8 mouse cellular contexts compared by ENCODE assay signal in the genomic region with DNA sequence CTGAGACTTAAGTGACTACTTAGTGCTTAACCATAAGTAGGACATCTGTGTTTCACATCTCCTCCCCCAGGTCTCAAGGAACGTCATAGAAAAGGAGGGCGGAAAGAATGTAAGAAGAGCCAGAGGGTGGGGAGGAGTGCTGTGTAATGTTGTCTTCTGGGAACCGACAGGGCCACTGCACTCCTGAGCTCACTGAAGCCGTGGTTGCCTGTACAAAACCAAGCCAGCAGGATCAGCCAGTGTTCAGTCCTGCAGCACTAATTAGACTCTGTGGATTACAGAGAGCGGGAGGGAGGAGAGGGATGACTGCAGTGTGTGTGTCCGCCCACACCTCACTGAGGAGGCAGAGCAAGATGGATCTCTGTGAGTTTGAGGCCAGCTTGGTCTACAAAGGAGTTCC. TPM values are rescaled to one million over a fixed set of nuclear protein-coding genes. Genes with fewer than 3 reads are reported as not detected.
DNase-seq lines count a peak whose midpoint lies in the region; ATAC-seq lines count a peak whose summit lies in the region.

No protein-coding gene starts in this region.

- H3K4me3 ChIP-seq in embryonic facial prominence, embryonic 14.5 days (ENCODE audit: low read depth, low read length) = no peak overlapping the region
- H3K4me3 ChIP-seq in kidney, embryonic 15.5 days (replicated peaks) = no peak overlapping the region

- DNase-seq in embryo, embryonic 10 days (ENCODE audit: low spot score) = peak; percentile 60
- no peak for DNase-seq in embryo, embryonic 9.5 days (ENCODE audit: extremely low spot score)
- peak; percentile 42 for DNase-seq in CD4-positive helper T cell, adult 2 months (ENCODE audit: low read depth, low spot score)
- DNase-seq in embryonic facial prominence, embryonic 14.5 days (ENCODE audit: low spot score) = peak; percentile 86
- peak; percentile 90 for DNase-seq in retina, postnatal 1 day
- no peak for DNase-seq in urinary bladder, postnatal 14 days (ENCODE audit: low spot score)
- no peak for DNase-seq in urinary bladder, adult 2 months (ENCODE audit: low spot score)

- ATAC-seq in embryonic facial prominence, embryonic 14.5 days (ENCODE audit: low read depth) = peak; percentile 92
- ATAC-seq in kidney, embryonic 15.5 days (replicated peaks; ENCODE audit: low FRiP score) = peak; percentile 74

- H3K36me3 ChIP-seq in embryonic facial prominence, embryonic 14.5 days (ENCODE audit: control insufficient read depth, insufficient read depth, low read length) = peaks cover 7% of the 10 kb centered on the region; the same call in 1 of the 2 replicates
- peaks cover 5% of the 10 kb centered on the region; the same call in 1 of the 2 replicates for H3K36me3 ChIP-seq in kidney, embryonic 15.5 days

- peaks cover 8% of the 10 kb centered on the region; the same call in 1 of the 2 replicates for H3K4me1 ChIP-seq in embryonic facial prominence, embryonic 14.5 days (ENCODE audit: control insufficient read depth, insufficient read depth, low read length)
- H3K4me1 ChIP-seq in kidney, embryonic 15.5 days = peaks cover 8% of the 10 kb centered on the region

- H3K27ac ChIP-seq in embryonic facial prominence, embryonic 14.5 days (replicated peaks; ENCODE audit: low read depth, low read length) = no peak overlapping the region
- 0 out of 2 replicates have a peak overlapping the region, but pooled peaks have one; percentile 18 for H3K27ac ChIP-seq in kidney, embryonic 15.5 days

- 44% methylated on average over 6 of the region's 6 CpGs for WGBS in embryonic facial prominence, embryonic 14.5 days
- WGBS in kidney, embryonic 15.5 days = 33% methylated on average over 6 of the region's 6 CpGs

- H3K9ac ChIP-seq in embryonic facial prominence, embryonic 14.5 days (ENCODE audit: low read depth, low read length) = no peak overlapping the region
- H3K9ac ChIP-seq in kidney, embryonic 15.5 days = no peak overlapping the region

- H3K27me3 ChIP-seq in embryonic facial prominence, embryonic 14.5 days (replicated peaks; ENCODE audit: control insufficient read depth, insufficient read depth, low read length) = no peaks in the 10 kb centered on the region
- no peaks in the 10 kb centered on the region for H3K27me3 ChIP-seq in kidney, embryonic 15.5 days

- H3K9me3 ChIP-seq in embryonic facial prominence, embryonic 14.5 days (ENCODE audit: control insufficient read depth, low read length) = peaks cover 14% of the 10 kb centered on the region; the same call in 1 of the 2 replicates
- peaks cover 7% of the 10 kb centered on the region; the same call in 1 of the 2 replicates for H3K9me3 ChIP-seq in kidney, embryonic 15.5 days (replicated peaks)

- no peak overlapping the region for H3K4me2 ChIP-seq in embryonic facial prominence, embryonic 14.5 days (ENCODE audit: low read depth, low read length)
- H3K4me2 ChIP-seq in kidney, embryonic 15.5 days = no peak overlapping the region

RNA-seq across cellular contexts. Expression of a gene that starts 13.5 kb away (rescaled TPM):
- 11.6 and 13.7 TPM in 2 replicates for polyA plus RNA-seq in embryonic facial prominence, embryonic 14.5 days (2014; fragmentation: Nextera tagmentation; extraction: Ambion mirVana)
- 7.3 and 7.9 TPM in 2 replicates for polyA plus RNA-seq in kidney, embryonic 15.5 days (2015; fragmentation: Nextera tagmentation; extraction: Ambion mirVana)
- polyA plus RNA-seq in urinary bladder, adult 2 months (2012; rRNA removed) = 7.5 and 9.8 TPM in 2 replicates

Comparison
In these comparisons a context has a peak if more than half of its experiments do, and no peak if none do; other contexts are left out.
1. DNase-seq: peak in embryo, embryonic 10 days (single experiment), CD4-positive helper T cell, adult 2 months (single experiment), embryonic facial prominence, embryonic 14.5 days (single experiment) and retina, postnatal 1 day (single experiment); none in embryo, embryonic 9.5 days (single experiment), urinary bladder, postnatal 14 days (single experiment) and urinary bladder, adult 2 months (single experiment).